In the genomic region with DNA sequence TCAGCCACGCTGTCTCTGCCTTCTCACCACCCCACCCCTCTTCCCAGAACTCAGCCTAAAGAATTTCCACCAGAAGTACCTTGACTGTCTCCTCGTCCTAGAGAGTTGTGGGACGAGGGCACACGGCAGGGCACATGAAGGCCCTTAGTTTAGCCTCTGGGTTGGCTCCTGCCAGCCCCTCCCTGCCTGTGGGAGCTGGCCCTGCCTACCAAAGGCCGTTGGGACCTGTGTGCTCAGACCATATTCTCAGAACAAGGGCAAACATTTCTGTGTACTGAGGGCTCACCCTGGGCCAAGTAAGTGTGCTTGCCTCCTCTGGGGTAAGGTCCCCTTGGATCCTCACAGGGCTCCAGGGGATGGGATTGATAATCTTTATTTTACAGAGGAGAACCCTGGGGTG, we compare ENCODE assay signal across 11 mouse cellular contexts.
DNase-seq lines count a peak whose midpoint lies in the region; ATAC-seq and TF ChIP-seq lines count a peak whose summit lies in the region.
"Had no signal": no experiment of that assay in that cellular context is flagged by ENCODE, and none has a peak within 500 bp of the region (broad histone marks: within the 10 kb centered on the region; RNA-seq: fewer than 3 reads in every experiment).

No protein-coding gene starts in this region.

- peaks cover 45% of the 10 kb centered on the region for H3K4me1 ChIP-seq in forebrain, embryonic 10.5 days
- peaks cover 41% of the 10 kb centered on the region for H3K4me1 ChIP-seq in forebrain, embryonic 16.5 days (replicated peaks; ENCODE audit: control insufficient read depth, insufficient read depth, low read length)
- H3K4me1 ChIP-seq in lung, embryonic 14.5 days (ENCODE audit: insufficient read depth): peaks cover 9% of the 10 kb centered on the region
- H3K4me1 ChIP-seq in hindbrain, postnatal 0 days (ENCODE audit: insufficient read depth, low read length): peaks cover 23% of the 10 kb centered on the region
- peaks cover 20% of the 10 kb centered on the region for H3K4me1 ChIP-seq in neural tube, embryonic 12.5 days

- ATAC-seq in forebrain, embryonic 16.5 days: no peak
- no peak for ATAC-seq in lung, embryonic 14.5 days (ENCODE audit: insufficient read depth)
- no peak for ATAC-seq in hindbrain, postnatal 0 days
- no peak for ATAC-seq in neural tube, embryonic 12.5 days (ENCODE audit: low FRiP score, low read depth)
- ATAC-seq: CD4-positive, CD25-positive, alpha-beta regulatory T cell, adult 4 months had no signal

- 80% methylated on average over 5 of the region's 5 CpGs for WGBS in forebrain, embryonic 10.5 days
- WGBS in forebrain, embryonic 16.5 days: 82% methylated on average over 5 of the region's 5 CpGs
- 54% methylated on average over 5 of the region's 5 CpGs for WGBS in lung, embryonic 14.5 days
- 80% methylated on average over 5 of the region's 5 CpGs for WGBS in hindbrain, postnatal 0 days
- 82% methylated on average over 5 of the region's 5 CpGs for WGBS in neural tube, embryonic 12.5 days

- H3K27me3 ChIP-seq in forebrain, embryonic 10.5 days (ENCODE audit: poor library complexity, severe bottlenecking): no peaks in the 10 kb centered on the region
- no peaks in the 10 kb centered on the region for H3K27me3 ChIP-seq in forebrain, embryonic 16.5 days (replicated peaks; ENCODE audit: control insufficient read depth, insufficient read depth, low read length)
- no peaks in the 10 kb centered on the region for H3K27me3 ChIP-seq in lung, embryonic 14.5 days (ENCODE audit: insufficient read depth, low read length)
- no peaks in the 10 kb centered on the region for H3K27me3 ChIP-seq in hindbrain, postnatal 0 days (ENCODE audit: insufficient read depth, low read length)
- H3K27me3 ChIP-seq in neural tube, embryonic 12.5 days (replicated peaks): no peaks in the 10 kb centered on the region

- peak overlapping the region; percentile 61 for H3K27ac ChIP-seq in forebrain, embryonic 10.5 days
- H3K27ac ChIP-seq in forebrain, embryonic 16.5 days (ENCODE audit: low read length): no peak overlapping the region
- no peak overlapping the region for H3K27ac ChIP-seq in lung, embryonic 14.5 days (ENCODE audit: low read depth)
- no peak overlapping the region for H3K27ac ChIP-seq in hindbrain, postnatal 0 days
- no peak overlapping the region for H3K27ac ChIP-seq in neural tube, embryonic 12.5 days
- H3K27ac ChIP-seq: liver, embryonic 14.5 days had no signal

- H3K4me2 ChIP-seq in forebrain, embryonic 16.5 days (ENCODE audit: low read length): no peak overlapping the region; the same call in 1 of the 2 replicates
- peak overlapping the region; percentile 64 for H3K4me2 ChIP-seq in lung, embryonic 14.5 days
- H3K4me2 ChIP-seq in hindbrain, postnatal 0 days (ENCODE audit: low read depth, low read length): peak overlapping the region; percentile 54
- H3K4me2 ChIP-seq in neural tube, embryonic 12.5 days (replicated peaks): peak overlapping the region; percentile 52

- peaks cover 53% of the 10 kb centered on the region for H3K36me3 ChIP-seq in forebrain, embryonic 10.5 days (replicated peaks)
- peaks cover 3% of the 10 kb centered on the region; the same call in 1 of the 2 replicates for H3K36me3 ChIP-seq in forebrain, embryonic 16.5 days (ENCODE audit: control insufficient read depth, insufficient read depth)
- peaks cover 49% of the 10 kb centered on the region for H3K36me3 ChIP-seq in lung, embryonic 14.5 days (ENCODE audit: insufficient read depth)
- peaks cover 18% of the 10 kb centered on the region; the same call in 1 of the 2 replicates for H3K36me3 ChIP-seq in hindbrain, postnatal 0 days (ENCODE audit: insufficient read depth, low read length)
- peaks cover 50% of the 10 kb centered on the region for H3K36me3 ChIP-seq in neural tube, embryonic 12.5 days

- no peaks in the 10 kb centered on the region for H3K9me3 ChIP-seq in forebrain, embryonic 10.5 days
- H3K9me3 ChIP-seq in forebrain, embryonic 16.5 days (ENCODE audit: control insufficient read depth, low read length): no peaks in the 10 kb centered on the region
- no peaks in the 10 kb centered on the region for H3K9me3 ChIP-seq in lung, embryonic 14.5 days (ENCODE audit: low read depth, low read length)
- H3K9me3 ChIP-seq in hindbrain, postnatal 0 days (ENCODE audit: low read length): no peaks in the 10 kb centered on the region
- no peaks in the 10 kb centered on the region for H3K9me3 ChIP-seq in neural tube, embryonic 12.5 days

- no peak overlapping the region for H3K9ac ChIP-seq in forebrain, embryonic 16.5 days (replicated peaks; ENCODE audit: low read depth, low read length)
- peak overlapping the region; percentile 47 for H3K9ac ChIP-seq in lung, embryonic 14.5 days
- H3K9ac ChIP-seq in hindbrain, postnatal 0 days (replicated peaks; ENCODE audit: low read length): 0 out of 2 replicates have a peak overlapping the region, but pooled peaks have one; percentile 28
- H3K9ac ChIP-seq in neural tube, embryonic 12.5 days: 0 out of 2 replicates have a peak overlapping the region, but pooled peaks have one; percentile 7
- H3K9ac ChIP-seq: liver, embryonic 14.5 days had no signal

- H3K4me3 ChIP-seq in forebrain, embryonic 10.5 days: peak overlapping the region; percentile 29
- no peak overlapping the region for H3K4me3 ChIP-seq in forebrain, embryonic 16.5 days (replicated peaks; ENCODE audit: low read length)
- H3K4me3 ChIP-seq in lung, embryonic 14.5 days (ENCODE audit: low read depth, low read length): peak overlapping the region; percentile 43
- 0 out of 2 replicates have a peak overlapping the region, but pooled peaks have one; percentile 27 for H3K4me3 ChIP-seq in hindbrain, postnatal 0 days (ENCODE audit: low read length)
- H3K4me3 ChIP-seq in neural tube, embryonic 12.5 days: no peak overlapping the region

- TF ChIP-seq CTCF in lung, embryonic 14.5 days (IDR thresholded peaks at IDR 0.05; ENCODE audit: low read depth): no peak
- TF ChIP-seq CTCF in hindbrain, postnatal 0 days (IDR thresholded peaks at IDR 0.05; ENCODE audit: low read depth): no peak

- no peak for DNase-seq in forebrain, embryonic 10.5 days (ENCODE audit: extremely low spot score, low spot score)
- DNase-seq in lung, embryonic 14.5 days: no peak
- no peak for DNase-seq in lung, postnatal 4 days
- no peak for DNase-seq in hindbrain, postnatal 0 days (ENCODE audit: low spot score)
- DNase-seq in urinary bladder, postnatal 25 days (ENCODE audit: low spot score): no peak
- DNase-seq in gastrocnemius, adult 18-20 months (ENCODE audit: low spot score): no peak
- DNase-seq: thymus, adult 18-20 months had no signal

Comparison
In these comparisons a context has a peak if more than half of its experiments do, and no peak if none do; other contexts are left out.
1. H3K4me3 ChIP-seq: peak in forebrain, embryonic 10.5 days (single experiment), lung, embryonic 14.5 days (single experiment) and hindbrain, postnatal 0 days (single experiment); none in forebrain, embryonic 16.5 days (single experiment) and neural tube, embryonic 12.5 days (single experiment).